Mouse (Mus musculus) frontal cortex, adult (tissue): Measurements from ENCODE around the gene Calhm5.

Experiments
- ATAC-seq: cut with Nextera tagmentation; 2 replicates; pipeline ENCODE4 v1.9.2; 2017; ENCODE audit warnings: mild to moderate bottlenecking, moderate library complexity, mixed read lengths; ENCODE audit not compliant: low TSS enrichment

Gene Calhm5

GRCm38 (mm10) chr10:34071650-34072049, 24.7 kb downstream of the Calhm5 start:
- ATAC-seq = 0 out of 2 replicates have a peak, but pooled peaks have one; percentile 57

GRCm38 (mm10) chr10:34070999-34071492, 25.3 kb downstream of the Calhm5 start:
- 0 out of 2 replicates have a peak, but pooled peaks have one; percentile 31 for ATAC-seq

GRCm38 (mm10) chr10:34069606-34070005, 26.7 kb downstream of the Calhm5 start:
- no peak for ATAC-seq

- no peak for ATAC-seq
Observed at GRCm38 (mm10) chr10:34066591-34066990, 29.7 kb downstream of the Calhm5 start.

- ATAC-seq = no peak
Observed at GRCm38 (mm10) chr10:34053987-34054386, 42.3 kb downstream of the Calhm5 start.

GRCm38 (mm10) chr10:34044210-34044609, 52.1 kb downstream of the Calhm5 start, which contains the start of gene Calhm4:
Gene Calhm4 (minus strand): TSS chr10:34044310.
- no peak for ATAC-seq
